Mouse (Mus musculus): Measurements from ENCODE around the gene Cyfip2.

Cyfip2 gene

DNA sequence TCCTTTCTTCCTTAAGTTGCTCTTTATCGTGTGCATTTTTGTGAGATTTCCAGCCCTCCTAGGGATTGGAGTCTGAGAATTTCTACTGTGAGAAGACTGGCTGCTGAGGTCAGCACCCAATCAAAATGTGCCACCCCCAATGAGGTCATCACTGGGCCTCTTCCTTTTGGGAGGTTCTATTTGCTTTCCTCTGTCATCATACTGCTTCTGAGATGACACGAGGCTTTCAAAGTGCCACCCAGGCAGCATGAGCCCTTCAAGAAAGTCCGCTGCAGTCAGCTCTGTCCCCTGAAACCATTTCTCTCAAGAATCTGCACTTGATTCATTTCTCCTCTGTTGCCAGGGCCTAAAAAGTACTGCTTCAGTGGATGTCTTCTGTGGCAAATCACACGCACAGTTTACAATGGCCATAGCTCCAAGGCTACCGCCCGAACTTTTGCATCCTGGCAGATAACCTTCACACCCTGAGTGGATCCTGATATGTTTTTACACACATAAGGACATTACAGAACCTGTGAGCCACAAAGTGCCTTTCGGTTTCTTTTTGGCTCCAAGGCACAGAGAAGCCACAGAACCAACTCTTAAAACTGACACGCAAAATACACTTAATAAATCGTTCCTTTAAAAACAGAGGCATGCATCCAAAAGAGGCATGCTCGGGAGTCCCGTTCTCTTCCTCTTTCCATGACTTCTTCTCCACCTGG, 4.2 kb downstream of the Cyfip2 start:
- DNase-seq (ENCODE audit: low spot score in 2 of 2), result no peak

DNA sequence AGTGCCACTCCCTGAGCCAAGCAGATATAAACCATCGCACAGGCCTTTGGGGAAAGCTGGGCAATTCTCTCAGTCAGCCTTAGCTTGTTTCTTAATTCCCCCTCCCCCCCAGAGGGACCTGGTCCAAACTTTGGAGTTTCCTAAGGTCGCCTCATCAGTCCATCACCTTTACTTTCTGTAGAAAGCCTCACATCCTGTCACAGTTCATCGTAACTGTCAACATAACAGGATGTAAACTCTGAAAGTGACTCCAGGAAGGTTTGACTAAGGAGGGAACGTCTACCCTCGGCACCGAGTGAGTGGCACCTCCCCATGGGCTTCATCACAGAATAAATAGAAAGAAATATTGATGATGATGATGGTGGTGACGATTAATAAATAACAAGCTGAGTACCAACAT, 4.9 kb downstream of the Cyfip2 start:
- DNase-seq (ENCODE audit: low spot score in 2 of 2), result no peak

DNA sequence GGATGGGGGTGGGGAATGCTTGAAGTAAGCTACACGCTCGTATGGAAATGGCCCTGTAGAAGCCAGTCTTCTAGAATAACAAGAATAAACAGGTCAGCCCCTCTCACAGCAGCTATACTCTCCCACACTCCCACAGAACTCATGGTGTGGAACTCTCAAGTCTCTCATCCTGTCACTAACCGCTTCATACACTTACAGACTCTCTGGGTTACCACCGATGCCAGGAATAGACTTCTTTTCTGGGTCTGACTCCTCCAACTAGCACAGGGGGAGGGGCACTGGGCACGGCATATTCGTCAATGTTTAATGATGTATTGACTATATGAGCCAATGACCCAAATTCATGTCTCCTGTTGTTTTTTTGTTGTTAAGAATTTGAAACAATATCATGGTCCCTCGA, 5.9 kb downstream of the Cyfip2 start:
- no peak for DNase-seq (ENCODE audit: low spot score in 2 of 2)

DNA sequence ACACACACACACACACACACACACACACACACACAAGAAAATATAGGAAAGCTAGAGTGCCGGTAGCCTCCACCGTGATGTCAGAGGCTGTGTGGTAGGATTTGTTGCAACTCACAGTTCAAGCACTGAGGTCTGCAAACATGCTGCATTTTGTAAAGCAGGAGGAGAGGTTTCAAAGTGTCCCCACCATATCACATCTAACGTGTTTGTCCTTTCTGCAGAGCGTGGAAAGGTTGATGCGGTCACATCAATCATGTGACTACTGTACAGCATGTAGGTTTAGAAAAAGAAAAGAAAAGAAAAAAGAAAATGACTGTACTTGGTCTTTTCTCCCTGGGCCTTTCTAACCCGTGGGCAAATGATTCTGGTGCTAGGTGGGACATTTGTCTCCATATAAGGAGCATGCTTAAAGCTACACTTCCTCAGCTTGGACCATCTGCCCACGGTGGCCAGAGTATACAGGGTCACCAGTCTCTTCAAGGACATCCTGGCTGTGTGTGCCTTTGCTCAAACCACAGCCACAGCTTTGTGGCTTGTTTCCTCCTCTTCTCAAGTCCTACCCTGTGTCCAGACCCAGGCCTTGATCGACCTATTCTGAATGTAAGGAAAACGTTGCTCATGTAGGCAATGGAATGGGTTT, 6.7 kb downstream of the Cyfip2 start:
- no peak for DNase-seq (ENCODE audit: low spot score in 2 of 2)

DNA sequence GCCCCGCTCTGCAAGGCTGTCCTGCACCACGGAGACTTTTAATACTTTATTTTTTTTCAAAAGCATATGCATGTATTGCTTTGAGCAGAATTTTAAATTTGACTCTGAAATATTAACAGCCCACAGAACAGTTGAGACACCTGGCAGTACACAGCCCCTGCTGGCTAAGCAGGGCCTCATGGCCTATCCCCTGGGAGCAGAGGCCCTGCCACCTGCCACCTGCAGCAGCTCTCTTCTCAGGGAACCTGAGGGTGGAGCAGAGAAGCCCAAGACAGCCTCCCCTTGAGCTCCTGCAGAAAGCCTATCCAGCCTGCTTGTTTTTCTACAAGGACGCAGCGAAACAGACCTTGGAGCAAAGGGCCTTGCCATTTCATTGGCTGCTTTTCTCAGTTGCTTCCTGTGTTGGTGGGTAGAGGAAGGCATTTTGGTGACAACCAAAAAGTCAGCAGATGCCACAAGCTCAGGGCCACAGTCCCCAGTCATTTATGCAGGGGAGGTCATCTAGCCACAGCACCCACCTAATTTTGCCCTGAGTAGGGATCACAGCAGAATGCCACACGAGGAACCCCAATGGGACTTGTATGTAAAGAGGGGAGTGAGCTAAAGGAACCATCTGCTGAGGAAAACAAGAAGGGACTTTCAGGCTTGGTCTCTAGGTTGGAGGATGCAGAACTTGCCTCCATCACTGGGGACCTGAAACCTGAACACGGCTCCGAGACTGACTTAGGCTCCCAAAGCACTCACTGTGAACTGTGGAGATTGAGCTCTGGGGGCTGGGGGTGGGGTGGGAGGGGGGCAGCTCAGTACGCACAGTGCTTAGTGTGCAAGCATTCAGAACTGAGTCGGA, 7.6 kb downstream of the Cyfip2 start:
- peak in 1 of 2 experiments; percentile 38 for DNase-seq (ENCODE audit: low spot score in 2 of 2)

DNA sequence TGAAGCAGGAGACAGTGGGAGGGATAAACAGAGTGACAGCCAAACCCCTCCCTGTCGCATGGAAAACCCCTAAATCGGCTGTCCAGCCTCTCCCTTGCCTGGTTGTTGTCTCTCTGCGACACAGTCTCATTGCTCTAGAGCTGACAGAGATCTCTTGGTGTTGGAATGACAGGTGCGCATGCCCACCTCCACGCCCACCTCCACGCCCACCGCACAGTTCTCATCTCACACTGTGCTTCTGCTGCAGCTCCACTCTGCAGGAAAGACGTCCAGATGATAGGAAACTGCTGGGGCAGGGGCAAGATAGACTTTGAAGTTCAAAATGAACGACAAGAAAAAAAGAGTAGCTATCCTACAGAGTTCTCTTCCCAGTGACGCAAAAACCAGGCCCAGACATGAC, 8.6 kb downstream of the Cyfip2 start:
- DNase-seq (ENCODE audit: low spot score in 2 of 2), result no peak

DNA sequence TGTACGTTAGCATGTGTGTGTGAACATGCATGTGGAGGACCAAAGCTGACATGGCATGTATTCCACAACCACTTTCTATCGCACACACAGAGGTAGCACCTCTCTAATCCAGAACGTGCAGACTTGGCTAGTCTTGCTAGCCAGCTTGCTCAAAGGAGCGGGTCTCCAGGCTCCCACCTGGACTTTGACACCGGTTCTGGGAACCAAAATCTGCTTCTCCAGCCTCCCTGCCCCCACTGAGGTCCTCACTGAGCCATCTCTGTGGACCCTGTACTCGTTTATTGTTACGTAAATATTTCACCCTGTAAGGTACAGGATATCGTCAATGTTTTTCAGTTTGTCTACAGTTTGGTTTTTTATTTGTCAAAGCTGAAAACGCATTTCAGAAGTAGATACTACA, 10.2 kb downstream of the Cyfip2 start:
- DNase-seq (ENCODE audit: low spot score in 2 of 2), result no peak

DNA sequence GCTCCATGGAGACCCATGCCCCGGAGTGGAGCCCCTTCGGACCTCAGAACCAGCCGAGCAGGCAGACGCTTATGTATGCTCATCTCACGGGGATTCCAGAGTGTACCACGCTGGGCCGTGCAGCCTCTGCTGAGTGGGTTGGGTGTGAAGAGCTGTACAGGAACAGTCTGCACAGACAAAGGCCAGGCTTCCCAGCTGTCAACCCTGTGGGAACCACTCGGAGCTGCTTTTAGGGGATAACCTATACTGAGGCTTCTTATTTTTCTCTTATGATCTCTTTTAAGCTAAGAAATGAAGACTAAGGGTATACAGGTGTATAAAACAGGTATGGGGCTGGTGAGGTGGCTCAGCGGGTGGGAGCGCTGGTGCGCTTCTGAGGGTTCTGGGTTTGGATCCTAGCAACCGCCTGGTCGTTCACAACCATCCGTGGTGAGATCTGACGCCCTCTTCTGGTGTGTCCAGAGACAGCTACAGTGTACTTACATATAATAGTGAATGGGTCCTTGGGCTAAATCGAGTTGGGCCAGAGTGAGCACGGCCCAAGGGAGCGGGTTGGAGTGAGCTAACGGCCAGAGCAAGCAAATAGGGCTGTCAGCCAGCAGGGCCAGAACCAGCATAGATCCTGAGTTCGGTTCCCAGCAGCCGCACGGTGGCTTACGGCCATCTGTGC, 10.9 kb downstream of the Cyfip2 start:
- DNase-seq (ENCODE audit: low spot score in 2 of 2), result no peak

DNA sequence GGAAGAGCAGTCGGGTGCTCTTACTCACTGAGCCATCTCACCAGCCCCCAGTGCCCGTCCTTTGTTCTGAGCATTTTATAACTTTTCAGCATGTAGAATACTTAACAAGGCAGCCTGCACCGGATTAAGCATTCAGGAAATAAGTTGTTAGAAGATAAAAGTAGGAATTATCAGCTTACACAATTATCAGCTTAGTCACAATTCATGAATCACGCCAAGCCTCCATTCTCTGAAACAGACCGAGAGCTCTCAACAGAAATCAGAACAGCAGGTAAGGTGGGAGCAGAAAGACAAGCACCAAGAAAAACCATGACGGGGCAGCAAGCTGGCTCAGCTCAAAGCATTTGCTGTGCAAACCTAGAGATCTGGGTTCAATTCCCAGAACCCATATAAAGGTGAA, 12.8 kb downstream of the Cyfip2 start:
- no peak for DNase-seq (ENCODE audit: low spot score in 2 of 2)

DNA sequence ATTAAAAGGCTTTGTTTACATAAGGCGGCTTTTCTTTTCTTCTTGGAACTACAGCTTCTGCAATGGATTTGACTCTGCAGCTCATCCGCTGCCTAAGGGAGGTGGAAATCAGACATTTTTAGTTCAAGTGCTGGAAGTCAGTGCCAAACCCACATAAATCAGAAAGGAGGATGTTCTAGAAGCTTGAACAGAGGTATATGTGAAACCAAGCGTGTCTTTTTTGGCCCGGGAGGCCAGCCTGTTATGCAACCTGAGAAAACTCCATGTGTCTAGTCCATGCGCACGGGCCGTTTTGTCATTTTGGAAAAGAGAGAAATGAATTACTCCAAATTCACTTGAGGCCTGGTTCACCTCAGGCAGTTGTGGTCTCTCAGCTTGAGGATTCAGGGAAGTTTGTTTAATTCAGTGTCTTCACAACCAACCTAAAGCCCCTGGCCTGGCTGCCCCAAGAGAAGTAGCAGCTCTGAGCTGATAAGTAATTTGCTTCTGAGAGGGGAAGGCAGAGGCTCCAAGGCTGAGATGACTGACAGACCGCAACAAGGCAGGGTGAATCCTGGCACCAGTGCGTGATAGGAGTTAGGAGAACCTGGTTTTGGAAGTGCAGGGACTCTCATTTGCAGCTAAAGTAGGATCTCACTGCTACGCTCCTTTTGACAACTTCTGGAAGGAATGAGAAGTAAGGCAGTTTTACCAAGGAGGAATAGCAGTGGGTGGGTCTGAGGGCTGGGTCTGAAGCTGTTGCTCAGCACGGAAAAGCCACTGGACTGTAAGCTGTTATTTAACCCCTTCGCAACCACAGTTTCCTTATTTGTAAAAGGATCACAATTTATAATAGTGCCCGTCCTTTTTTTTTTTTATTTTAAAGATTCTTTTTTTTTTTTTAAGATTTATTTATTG, 13.5 kb downstream of the Cyfip2 start:
- DNase-seq (ENCODE audit: low spot score in 2 of 2), result no peak

DNA sequence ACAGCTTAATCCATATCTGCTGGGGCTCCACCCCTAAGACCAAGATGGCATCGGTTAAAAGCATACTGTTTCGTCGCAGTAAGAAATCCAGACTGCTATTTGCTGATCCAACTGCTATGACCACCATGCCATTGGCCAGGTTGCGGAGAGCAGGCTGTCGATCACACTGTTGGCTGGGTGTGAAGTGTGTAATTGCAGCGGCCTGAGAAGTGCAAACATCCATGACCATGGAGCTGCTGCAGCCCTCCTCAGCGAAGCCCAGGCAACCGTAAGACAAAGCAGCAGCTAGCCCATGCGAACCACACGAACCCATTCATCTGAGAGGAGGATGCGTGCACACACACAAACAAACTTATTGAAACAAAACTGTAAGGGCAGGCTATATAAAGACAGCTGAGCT, 18.3 kb downstream of the Cyfip2 start:
- no peak for DNase-seq (ENCODE audit: low spot score in 2 of 2)

DNA sequence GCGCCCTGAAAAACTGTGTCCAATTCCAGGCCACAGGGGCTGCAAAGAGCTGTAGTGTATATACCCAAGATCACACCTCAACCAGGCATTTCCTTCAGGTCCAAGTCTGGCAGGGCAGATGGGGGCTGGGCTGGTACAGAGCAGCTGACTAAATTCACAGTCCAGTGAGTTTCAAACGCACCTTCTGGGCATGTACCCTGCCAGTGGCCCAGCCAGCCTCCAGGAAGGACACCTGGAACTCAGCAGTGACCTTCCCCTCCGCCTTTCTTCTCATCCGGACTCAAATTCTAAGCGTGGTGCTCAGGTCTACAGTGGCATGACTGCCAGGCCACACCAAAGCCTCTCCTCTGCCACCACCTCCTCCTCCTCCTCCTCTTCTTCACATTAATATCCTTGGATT, 19.2 kb downstream of the Cyfip2 start:
- no peak for DNase-seq (ENCODE audit: low spot score in 2 of 2)

DNA sequence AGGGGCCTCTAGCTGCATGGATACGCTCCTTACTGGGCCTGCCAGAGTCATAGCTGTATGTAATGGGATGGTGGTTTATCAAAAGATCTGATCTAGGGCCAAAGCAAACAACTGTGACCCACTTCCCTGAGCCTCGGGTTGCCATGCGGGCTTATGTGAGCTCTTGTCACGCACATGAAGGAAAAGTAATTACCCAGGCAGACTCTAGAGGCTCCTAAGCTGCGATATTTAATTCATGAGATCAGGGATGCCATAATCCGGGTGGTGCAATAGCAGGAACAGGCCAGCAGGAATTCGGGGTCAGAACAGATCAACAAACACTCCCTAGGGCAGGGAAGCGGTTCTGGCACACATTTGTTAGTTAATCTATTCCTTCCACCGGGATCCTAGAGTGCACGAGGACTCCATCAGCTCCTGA, 21.7 kb downstream of the Cyfip2 start:
- no peak for DNase-seq (ENCODE audit: low spot score in 2 of 2)

DNA sequence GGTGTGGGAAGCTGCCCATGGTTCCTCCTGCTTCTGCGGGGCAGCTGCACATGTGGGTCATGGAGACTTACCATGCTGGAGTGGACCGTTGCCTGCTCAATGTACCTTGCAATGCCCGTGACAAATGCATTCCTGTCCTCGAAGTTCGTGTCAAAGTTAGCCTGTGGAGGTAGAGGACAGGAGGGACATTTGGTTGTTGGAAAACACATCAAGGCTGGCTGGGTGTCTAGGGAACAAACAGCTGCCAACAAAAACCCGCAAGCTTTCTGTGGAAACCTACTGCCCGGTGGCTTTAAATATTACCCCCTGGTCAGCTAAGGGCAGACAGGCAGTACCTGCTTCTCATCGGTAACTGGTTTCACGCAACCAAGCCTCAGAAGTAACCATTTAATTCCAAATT, 23.1 kb downstream of the Cyfip2 start:
- DNase-seq (ENCODE audit: low spot score in 2 of 2), result no peak

DNA sequence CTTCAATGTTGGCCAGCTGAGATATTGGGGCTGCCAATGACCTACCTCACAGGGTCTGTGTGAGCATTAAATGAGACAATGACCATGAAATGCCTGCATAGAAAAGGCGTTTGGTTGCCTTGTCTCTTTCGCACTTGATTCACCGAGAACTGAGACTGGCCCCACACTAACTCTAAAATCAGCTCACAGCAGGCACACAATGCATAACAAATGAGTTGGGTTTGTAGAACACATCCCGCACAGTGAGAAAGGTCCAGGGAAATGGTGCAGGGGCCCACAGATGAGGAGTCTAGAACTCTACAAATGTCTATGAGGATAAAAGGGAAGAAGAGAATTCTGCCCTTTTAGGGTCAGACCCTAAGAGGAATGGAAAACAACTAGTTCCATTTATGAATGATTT, 23.6 kb downstream of the Cyfip2 start:
- DNase-seq (ENCODE audit: low spot score in 2 of 2), result no peak

DNA sequence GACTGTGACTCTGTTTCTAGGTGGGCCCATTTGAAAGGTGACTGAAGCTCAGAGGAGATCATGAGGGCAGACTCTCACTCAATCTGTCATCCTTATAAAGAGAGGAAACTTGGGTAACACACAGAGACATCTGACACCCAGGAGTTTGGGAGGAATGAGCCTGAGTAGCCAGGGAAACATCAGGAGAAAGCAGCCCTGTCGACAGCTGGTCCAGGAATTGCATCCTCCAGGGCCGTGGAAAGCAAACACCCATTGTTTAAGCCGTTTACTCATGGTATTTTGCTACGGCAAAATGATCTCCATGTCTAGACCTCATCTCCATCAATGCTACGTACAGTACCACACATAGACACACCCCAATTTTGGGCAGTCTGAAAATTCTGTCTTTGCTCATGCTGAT, 24.6 kb downstream of the Cyfip2 start:
- no peak for DNase-seq (ENCODE audit: low spot score in 2 of 2)

DNA sequence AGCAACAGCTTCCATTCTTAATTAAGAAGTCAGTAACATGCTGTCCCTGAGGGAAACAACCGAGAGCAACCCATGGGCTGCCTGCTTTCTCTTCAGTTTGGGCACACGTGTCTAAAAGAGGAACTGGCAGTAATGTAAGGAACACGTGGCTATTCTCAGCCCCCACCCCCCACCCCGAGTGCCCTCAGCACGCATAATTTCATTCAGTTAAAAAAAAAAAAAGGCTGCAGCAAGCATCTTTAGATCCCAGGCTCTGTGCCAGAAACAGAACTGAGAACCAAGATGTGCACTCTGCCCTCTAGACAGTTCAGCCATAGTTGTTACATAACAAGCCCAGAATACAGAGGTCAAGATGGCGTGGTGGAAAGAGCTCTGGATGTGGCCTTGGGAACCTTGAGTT, 25.9 kb downstream of the Cyfip2 start:
- peak in 1 of 2 experiments; percentile 29 for DNase-seq (ENCODE audit: low spot score in 2 of 2)

DNA sequence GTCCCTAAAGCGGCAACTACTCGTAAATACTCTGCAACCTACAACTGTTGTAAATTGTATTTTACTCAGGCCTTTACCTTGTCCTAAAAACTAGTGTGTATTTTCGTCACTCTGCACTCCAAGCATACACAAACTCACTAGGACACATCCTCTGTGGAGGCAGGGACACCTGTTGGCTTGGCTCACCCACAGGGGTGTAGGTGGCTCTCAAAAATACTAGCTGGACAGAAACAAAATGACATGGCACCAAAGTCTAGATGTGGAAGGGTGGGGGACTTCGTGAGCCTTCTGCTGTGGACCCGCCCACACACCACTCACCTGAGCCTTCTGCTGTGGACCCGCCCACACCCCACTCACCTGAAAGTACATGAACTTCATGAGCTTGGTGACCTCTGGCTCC, 28.9 kb downstream of the Cyfip2 start:
- DNase-seq (ENCODE audit: low spot score in 2 of 2), result no peak

DNA sequence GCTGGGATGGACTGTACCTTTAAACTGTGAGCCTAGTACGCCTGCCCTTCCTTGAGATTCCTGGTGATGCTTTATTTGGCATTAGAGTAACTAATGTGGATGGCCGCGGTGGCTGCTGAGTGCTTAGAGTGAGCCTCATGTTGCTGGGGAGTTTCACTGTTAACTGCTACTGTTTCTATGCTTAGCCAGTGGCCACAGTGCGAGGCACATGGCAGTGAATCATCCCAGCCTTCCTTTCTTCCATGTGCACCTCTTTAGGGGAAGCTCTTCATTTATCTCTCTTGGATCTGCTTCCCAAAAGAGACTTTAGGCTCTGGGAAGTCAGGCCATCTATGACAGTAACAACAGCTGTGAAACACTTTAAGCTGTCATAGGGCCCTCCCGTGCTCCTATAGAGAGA, 30.0 kb downstream of the Cyfip2 start:
- DNase-seq (ENCODE audit: low spot score in 2 of 2), result no peak

DNA sequence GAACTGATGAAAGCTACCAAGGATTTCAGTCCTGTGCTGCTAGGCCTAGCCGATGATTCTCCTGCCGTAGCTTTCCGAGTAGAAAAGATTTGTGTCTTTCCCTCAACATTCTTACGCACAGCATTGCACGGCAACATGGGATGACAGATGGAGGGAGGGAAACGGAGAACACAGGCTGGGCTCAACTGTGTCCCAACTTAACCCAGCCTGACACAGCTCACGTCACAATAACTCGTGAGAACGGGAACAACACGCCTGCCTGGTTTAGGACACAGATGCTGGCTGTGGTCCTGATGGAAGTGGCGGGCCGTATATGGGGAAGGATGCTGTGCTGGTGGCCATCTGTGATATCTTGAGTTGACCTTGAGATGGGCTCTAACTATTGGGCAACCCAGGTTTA, 34.0 kb downstream of the Cyfip2 start:
- no peak for DNase-seq (ENCODE audit: low spot score in 2 of 2)

DNA sequence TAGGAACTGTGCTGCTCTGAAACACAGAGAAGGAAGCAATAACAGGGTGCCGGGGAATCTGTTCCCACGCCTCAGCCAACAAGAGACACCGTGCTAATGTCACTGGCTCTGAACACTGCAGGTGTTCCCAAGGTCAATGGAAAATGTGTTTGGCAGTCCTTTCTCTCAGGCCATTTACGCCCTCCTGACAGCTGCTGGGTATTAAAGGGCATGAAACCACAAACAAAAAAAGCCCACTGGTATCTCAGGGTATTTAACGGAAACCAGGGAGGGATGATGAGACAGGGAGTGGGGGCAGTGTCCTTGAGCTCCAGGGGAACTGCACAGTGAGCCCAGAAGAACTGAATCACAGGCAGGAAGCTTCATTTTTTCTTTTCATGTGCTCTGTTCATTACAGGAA, 34.5 kb downstream of the Cyfip2 start:
- DNase-seq (ENCODE audit: low spot score in 2 of 2), result no peak

Measured in spleen, postnatal 4 days (tissue).